Mouse (Mus musculus) small intestine, adult 10 weeks (tissue): ENCODE measurements around the gene Tapbpl. TPM values are rescaled to one million over a fixed set of nuclear protein-coding genes. Genes with fewer than 3 reads are reported as not detected.

Experiments used
- polyA plus RNA-seq: library from polyadenylated mRNA; stranded (reverse); fragments of 350-450 nt; fragmentation: Illumina TruSeq; extraction: RNeasy Lipid Tissue Mini Kit (QIAGEN cat#74804); gene quantifications from one replicate; pipeline ENCODE4 v1.2.3, GENCODE M21; 2014; ENCODE audit warnings: low replicate concordance

The Tapbpl gene
- 7.6 TPM for polyA plus RNA-seq

DNA sequence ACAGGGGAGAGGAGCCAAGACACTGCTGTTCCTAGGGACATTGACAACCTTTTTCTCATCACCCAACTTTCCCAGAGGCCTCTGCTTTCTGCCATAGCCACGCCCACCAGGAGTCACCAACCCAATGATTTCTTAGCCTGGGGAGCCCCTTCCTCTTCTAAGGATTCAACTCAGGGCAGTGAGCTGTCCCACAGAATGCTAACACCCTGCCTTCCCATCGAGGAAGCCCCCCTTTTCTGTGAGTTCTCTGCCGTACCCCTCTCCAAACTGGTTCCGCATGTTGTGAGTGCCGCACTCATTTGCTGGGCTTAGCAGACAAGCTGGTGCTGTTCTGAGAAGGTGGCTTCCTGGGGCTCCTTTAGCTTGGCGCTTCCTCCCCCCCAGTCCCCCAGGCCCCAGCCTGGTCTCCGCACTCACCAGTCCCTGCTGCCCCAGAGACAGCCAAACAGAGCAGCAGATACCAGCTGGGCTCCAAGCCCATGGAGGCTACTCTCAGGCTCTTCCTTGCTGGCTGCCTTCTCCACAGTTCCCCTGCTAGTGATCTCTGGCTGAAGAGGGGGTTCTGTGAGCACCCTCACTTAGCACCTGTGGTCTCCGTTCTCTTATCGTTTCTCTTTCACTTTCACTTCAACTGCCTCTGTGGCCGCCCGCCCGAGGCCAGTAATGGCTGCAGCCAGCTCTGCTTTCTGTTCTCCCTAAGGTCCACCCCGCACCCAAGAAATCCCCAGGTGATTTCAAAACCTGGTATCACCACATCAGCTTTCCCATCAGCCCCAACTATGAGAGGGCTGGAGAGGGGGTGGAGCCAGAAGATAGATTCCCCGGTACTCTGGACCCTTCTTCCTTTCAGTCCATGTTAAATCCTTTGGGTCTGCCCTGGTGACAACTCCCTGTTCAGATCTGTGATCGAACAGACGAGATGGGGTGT, at the start of gene Tapbpl:
Gene Tapbpl (minus strand): TSS at position 744 of the 928 bp plus-strand sequence.

DNA sequence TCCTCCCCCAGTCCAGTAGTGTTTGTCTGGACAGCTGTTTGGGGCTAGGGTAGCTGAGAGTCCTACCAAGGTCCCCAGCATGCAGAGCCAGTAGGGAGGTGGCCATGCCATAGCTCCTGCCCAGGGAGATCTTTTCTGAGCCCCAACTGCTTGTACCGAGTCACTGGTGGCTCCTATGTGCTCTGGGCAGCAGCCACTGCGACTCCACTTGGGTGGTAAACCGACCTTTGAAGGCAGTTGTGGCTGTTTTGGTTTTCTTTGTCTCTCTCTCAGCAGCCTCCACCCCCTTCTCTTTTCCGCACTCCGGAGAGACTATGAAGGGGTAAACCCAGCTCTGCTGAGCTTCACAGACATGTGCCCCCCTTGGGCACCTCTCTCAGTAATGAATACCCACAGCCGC, 5.1 kb upstream of the Tapbpl start, which contains the start of gene Cd27:
Gene Cd27 (minus strand): TSS at position 229 of the 400 bp plus-strand sequence.

DNA sequence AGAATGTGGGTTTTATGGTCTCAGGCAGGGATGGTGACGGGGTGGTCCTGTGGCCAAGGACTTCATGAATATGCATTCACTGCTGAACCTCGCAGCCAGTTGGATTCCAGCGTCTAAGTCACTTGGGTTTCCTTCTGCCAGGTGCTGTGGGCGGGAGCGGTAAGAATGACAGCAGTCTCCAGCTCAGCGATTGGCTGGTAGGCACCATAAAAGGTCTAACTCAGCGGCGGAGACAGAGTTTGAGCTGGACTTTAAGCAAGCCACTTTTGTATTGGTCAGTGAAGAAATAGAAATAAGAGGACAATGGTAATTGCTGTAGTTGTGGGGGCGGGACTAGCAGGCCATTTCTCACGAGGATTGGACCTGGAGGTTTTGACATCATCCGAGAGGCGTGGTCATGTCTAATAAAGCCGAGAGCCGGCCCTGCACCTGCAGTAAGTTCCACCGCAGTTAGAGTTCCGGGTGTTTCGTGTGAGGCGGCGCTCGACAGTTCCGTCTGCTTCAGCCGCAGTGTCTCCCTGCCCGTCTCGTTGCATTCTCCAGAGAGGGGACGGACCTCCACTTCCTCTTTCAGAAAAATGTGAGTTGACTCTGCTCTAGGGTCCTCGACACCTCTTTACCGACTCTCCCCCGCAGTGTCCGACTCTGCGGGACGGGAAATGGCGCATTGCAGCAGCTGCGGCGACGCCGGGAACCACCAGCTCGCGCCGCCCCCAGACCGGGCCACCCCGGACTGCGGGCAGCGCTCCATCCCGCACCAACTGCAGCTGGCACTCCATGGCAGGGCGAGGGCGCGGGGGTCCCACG, 16.3 kb downstream of the Tapbpl start, which contains the start of gene Vamp1:
Gene Vamp1 (plus strand): TSS at position 404 of the 807 bp plus-strand sequence.

DNA sequence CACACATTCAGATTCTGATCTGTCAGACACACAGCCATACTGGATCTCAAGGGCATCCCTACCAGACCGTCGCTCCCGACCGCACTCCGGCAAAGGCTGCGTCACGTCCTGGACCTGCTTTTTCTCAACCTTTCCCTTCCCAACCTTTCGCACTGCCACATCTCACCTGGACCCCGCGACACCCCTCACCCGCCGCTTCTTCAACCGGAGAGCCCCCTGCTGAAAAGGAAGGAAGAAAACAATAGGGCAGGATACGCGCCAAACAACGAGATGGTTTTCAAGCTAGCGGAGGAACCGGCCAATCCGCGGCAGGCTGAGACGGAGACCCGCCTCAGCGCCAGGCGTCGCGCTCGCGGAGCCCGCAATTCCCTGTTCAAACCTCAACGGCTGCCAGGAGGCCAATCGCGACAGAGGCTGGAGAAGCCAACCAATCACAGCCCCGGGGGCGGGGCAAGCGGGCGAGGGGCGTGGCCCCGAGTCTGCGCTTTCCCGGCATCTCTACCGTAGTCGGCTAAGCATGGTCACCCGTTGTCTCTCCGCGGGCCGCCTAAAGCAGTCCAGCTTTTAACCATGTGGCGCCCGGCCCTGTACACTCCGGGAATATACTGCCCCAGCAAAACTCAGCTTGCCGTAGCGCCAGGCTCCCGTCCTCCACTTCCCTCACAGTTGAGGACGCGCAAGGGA, 40.2 kb downstream of the Tapbpl start, which contains the start of the genes Ncapd2 and Mrpl51:
Gene Ncapd2 (minus strand): TSS at position 370 of the 684 bp plus-strand sequence.
Gene Mrpl51 (plus strand): TSS at position 470 of the 684 bp plus-strand sequence.

Other genes with a start within 250 kb of the Tapbpl start
- 0.33 TPM for gene Pianp, start 235.2 kb downstream of the Tapbpl start, polyA plus RNA-seq
- 12.7 TPM for gene Zfp384, start 222.7 kb downstream of the Tapbpl start, polyA plus RNA-seq
- 18.8 TPM for gene Ing4, start 192.1 kb downstream of the Tapbpl start, polyA plus RNA-seq
- 2.5 TPM for gene Acrbp, start 182.2 kb downstream of the Tapbpl start, polyA plus RNA-seq
- gene Lpar5, start 163.9 kb downstream of the Tapbpl start, polyA plus RNA-seq = 1.6 TPM
- gene Chd4, start 135.9 kb downstream of the Tapbpl start, polyA plus RNA-seq = 31.1 TPM
- gene Nop2, start 100.0 kb downstream of the Tapbpl start, polyA plus RNA-seq = 0.33 TPM
- gene Iffo1, start 86.6 kb downstream of the Tapbpl start, polyA plus RNA-seq = 0.59 TPM
- gene Gapdh, start 65.4 kb downstream of the Tapbpl start, polyA plus RNA-seq = 39.7 TPM
- gene Ncapd2, start 40.2 kb downstream of the Tapbpl start, polyA plus RNA-seq = 3.7 TPM
- 119 TPM for gene Mrpl51, start 40.1 kb downstream of the Tapbpl start, polyA plus RNA-seq
- 6.0 TPM for gene Vamp1, start 16.3 kb downstream of the Tapbpl start, polyA plus RNA-seq
- not detected for gene Cd27, start 5.2 kb upstream of the Tapbpl start, polyA plus RNA-seq
- gene Tuba3a, start 54.2 kb upstream of the Tapbpl start, polyA plus RNA-seq = not detected
- gene Ltbr, start 82.0 kb upstream of the Tapbpl start, polyA plus RNA-seq = 1.2 TPM
- gene Scnn1a, start 88.8 kb upstream of the Tapbpl start, polyA plus RNA-seq = 0.97 TPM
- gene Tnfrsf1a, start 117.5 kb upstream of the Tapbpl start, polyA plus RNA-seq = 3.9 TPM
- 0.56 TPM for gene Plekhg6, start 148.9 kb upstream of the Tapbpl start, polyA plus RNA-seq